Mouse (Mus musculus) cerebellum, adult 18-20 months (tissue): ENCODE data around the gene Adgrg2.

ENCODE experiments used
- DNase-seq, 2 experiments: peaks; one replicate each; pipeline ENCODE4 v3.0.0; 2021

The Adgrg2 gene

DNA sequence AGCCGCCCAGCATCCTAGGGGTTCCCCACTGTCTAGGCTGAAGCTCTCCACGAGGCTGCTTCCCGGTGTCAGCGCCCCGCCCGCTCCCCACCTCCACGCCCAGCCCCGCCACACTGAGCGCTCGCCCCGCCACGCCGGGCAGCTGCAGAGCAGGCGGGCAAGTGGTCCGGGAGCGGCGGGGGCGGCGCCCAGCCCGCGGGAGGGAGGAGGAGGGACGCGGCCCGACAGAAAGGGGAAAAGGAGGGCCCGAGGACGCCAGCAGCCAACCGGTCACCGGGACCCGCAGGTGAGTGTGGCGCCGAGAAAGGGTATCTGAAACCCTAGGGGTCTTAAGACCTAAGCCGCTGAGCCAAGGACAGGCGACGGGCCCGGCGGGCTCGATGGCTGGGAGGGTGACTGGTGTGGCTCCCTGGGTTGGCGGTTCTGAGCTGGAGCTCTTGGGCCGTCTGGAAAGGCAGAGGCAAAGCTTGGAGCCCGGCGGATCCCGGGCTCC, at the start of gene Adgrg2:
Gene Adgrg2, plus strand, starts transcription at position 227 of the 493 bp plus-strand sequence.
- peak in 1 of 2 experiments; percentile 1 for DNase-seq

DNA sequence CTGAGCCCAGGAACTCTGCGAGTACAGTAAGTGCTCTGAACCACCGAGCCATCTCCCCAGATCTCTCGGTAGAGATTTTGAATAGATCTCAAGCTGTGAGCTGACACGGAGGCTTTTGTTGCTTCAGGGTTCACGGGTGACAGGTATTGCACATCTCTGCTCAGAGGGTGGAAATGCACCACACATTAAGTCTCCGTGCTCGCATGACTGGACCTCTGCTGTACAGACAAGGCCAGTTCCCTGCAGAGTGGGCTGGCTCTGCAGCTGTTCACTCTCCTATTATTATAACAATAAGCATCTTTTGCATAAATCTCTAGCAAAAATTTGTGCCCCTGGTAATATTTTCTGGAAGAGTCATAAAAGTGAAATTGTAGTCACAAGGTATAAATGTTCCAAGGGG, 39.5 kb upstream of the Adgrg2 start:
- DNase-seq = no peak

DNA sequence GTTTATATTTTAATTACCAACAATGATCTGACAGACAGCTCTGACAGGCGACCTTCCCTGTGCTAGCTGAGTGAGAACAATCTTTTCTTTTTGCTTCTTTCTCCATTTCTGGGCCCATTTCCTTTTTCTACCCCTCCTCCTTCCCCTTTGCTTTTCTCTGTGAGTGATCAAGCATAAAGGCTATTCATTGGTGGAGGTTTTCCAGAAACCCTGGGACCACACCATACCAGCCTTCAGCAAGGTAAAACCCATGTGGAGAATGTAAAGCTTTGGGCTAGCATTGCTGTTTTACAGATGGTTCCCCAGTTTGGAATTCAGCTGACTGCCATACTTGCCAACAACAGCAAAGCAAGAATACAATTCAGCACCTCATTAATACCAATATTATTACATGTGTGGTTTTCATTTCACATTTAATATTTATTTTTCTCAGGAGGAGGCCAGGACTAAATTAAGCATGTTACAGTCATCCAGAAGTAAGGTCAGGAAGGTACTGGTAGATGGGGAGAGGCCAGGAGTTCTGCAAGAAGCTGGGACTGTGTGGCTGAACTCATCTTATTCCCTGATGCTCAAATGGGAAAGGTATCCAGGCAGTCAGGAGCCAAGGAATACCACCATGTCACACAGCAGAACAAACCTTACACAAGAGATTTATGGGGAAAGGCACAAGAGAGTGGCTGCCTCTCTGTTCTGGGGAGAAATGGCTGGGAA, 38.4 kb upstream of the Adgrg2 start:
- no peak for DNase-seq

DNA sequence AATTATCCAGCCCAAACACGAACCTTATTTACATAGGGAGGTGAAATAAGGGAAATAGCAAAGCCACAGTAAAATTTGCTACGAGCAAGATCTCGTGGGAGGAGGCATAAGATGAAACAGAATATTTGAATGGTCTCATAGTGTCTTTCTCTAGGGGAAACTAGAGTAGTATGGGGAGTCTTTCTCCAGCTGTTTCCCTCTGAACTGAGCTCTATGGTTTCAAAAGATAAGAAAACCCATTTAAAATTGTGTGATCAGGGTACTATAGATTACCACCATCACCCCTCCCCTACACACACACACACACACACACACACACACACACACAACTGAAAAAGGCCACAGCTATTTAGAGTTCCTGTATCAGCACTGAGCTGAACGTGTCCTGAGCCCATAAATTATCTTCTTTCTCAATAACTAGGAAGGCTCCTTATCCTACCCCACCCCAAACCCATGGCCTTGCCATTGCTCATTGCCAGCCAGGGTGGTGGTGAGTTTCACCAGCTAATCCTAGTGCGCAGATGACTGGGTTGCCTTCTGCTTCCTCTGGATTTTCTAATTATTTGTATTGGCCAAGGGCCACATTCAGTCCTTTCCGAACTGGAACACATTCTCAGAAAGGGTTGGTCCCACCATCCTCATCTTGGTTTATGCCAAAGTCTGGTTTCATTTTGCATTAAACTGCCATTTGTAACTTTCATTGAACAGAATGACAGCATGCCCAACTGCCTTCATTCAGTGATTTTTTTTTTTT, 5.6 kb upstream of the Adgrg2 start:
- DNase-seq = no peak

DNA sequence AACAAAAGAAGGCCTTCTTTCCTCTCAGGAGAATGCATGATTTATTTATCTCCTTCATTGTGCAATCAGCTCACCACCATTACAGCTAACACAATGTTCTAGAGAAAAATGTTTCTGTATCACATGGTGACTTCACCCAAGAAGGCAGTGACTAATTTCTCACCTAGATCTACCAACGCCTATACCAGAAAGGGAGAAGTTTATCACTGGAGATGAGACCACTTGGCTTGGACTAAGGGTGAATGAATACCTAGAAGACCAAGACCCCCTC, 5.1 kb upstream of the Adgrg2 start:
- DNase-seq = no peak

DNA sequence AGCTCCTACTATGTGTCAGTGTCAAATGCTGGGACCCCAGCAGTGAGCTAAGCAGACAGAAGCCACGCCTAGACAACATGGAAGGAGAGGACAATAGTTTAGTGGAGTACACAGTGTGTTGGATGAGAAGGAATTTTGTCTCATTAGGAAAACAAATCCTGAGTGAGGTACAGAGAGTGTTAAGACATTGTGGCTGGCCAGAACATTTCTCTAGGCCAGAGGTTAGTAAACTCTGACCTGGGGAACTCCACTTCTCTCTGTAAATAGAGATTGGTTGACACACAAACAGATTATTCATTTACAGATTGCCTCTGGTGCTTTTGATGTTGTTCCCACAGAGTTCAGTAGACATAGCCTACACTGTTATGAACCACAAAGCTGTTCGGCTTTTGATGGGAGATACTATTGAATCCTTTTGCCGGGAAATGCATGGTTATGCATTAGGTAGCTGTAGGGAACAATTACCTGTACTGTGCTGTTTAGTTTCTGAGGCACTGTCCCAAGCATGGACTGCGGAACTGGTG, 22.5 kb downstream of the Adgrg2 start:
- no peak for DNase-seq

DNA sequence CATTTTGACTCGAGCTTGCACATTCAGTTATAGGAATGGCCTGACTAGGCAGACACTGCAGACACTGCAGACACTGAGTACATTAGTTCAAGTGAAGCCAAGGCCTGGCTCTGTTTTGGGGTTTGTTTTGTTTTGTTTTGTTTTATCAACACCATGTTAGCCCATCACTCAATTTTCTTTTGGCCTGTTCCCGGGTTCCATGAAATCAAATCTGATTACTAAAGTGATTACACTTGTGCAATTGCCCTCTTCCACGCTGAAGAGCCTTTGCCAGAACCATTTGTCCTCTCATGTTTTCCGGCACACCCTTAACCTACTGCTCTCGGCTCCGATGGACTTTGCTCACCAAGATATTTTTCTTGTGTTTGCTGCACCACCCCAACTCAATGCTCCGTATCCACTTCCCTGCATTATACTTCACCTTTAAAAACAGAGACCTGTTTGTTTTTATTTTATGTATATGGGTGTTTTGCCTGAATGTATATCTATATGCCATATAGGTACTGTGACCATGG, 23.4 kb downstream of the Adgrg2 start:
- no peak for DNase-seq

DNA sequence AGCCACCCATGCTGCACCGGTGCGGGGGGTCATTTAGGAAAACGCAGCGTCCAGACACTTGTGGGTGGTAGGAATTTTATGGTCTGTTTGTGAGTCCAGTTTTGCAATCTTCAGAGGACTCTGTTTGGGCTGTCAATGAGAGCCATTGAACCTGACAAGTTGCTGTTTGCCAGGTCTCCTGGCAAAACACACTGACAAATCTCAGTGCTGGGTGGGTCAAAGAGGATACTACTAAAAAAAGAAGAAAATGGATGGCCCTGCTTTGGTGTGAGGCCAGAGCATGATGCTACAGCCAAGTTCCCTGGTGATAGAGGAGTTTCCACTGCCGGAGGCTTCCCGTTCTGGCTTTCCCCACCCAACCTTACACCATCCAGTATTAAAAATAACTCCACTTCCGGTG, 27.9 kb downstream of the Adgrg2 start:
- DNase-seq = no peak

DNA sequence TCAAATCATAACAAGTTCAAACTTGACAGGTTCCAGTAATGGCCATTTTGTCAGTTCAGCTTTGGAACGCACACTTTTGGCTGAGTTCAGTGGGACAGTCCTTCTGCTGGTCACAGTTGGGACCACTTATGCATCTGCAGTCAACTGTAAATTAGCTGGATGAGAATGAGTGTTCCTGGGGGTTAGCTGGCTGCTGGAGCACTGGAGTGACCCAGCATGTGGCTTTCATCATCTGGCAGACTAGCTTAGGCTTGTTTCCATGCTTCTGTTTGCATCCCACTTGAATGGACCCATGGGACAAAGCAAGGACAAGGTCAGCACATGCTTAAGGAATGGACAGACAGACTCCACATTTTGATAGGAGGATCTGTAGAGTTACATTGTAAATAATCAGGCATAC, 33.2 kb downstream of the Adgrg2 start:
- no peak for DNase-seq

DNA sequence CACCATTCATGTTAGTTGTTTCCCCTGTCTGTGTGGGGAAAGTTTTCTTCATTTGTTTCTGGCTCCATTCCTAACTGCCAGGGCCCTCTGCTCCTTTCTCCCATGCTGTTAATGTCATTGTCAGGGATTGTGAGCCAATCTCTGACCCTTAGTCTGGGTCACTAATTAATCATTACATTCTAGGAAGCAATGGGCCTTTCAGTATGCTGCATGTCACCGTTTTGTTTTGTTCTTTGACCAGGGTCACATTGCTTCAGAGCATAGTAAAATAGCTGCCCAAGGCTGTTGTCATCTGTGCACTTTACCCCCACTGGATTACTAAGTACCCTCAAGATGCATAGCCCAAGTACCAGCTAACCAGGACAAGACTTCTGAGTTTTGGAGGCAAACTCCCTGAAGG, 36.0 kb downstream of the Adgrg2 start:
- no peak for DNase-seq

DNA sequence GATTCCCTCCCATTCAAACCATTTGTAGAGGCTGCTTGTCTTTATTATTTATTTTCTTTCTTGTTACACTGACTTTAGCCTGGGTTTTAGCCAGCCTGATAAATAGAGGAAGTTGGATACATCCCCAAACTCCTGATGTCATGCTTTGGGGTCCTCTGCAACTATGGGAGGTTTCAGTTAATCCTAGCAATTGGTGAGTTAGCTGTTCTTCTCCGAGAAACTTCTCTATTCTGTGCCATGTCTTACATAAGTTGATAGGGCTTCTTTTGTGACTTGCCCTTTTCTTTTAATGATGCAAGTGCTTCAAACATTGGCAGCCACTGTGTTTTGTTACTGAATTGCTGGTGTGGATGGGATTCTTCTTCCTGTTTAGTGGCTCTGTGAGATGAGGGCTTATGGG, 36.4 kb downstream of the Adgrg2 start:
- DNase-seq = no peak

DNA sequence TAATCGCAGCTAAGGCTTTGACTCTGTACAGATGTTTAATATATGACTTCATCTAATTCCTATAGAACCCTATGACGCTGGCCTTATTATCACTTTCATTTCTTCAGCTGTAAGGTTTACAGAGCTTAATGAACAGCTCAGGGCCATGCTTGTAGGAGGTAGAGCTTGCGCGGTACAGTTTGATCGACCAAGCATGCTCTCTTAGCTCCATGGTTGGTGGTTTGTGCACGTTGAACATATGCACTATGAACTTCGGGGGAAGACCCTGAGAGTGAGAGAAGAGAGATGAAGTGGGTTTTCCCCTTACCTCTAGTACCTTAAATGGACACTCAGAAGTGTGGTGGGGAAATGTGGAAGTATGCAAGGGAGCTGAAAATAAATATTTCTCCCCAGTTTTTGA, 41.7 kb downstream of the Adgrg2 start:
- DNase-seq = no peak

DNA sequence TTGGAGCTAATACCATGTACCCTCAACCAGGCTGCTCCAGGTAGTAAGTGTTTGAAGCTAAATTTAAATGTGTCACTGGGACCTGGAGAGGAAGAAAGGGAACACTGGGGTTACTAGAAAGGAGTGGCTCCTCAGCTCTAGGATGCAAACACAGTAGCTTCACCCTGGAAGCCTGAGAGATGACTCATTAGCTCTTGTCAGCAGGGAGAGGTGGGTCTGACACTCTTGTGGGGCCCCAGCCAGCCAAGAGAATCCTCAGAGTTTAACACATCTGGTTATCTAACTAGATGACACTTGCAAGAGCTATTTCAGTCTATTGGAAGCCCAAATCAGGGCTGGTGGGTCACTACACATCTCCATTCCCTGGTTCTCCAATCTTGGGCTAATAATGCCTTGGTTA, 50.8 kb downstream of the Adgrg2 start:
- DNase-seq = no peak

DNA sequence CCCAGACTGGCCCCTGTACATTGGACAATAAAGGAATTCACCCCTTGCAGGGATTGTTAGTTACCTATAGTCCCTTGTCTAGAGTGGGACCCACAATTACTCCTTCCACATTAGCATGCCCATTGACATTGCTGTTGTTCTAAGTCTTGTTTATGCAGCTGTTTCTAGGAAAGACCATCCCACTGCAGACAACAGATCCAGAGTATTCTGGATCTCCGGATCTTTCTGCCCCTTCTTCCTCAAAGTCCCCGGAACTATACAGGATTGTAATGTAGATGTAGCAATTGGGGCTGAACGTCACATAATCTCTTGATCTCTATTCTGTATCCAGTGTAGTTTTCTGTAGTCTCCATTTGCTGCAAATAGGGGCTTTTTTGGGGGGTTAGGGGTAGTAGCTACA, 57.9 kb downstream of the Adgrg2 start:
- no peak for DNase-seq

DNA sequence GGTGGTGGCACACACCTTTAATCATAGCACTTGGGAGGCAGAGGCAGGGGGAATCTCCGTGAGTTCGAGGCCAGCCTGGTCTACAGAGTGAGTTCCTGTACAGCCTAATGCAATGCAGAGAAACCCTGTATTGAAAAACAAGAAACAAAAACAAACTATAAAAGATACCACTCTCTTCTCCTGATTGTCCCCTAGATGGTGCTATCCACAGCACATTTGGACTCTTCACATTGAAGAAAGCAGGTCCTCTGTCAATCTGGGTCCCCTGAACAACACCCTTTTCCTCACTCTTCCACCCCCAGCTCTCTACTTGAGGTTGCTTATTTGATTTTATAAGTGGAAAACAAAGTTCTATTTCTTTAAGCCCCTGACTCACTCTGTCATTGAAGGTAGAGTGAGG, 58.9 kb downstream of the Adgrg2 start:
- no peak for DNase-seq

DNA sequence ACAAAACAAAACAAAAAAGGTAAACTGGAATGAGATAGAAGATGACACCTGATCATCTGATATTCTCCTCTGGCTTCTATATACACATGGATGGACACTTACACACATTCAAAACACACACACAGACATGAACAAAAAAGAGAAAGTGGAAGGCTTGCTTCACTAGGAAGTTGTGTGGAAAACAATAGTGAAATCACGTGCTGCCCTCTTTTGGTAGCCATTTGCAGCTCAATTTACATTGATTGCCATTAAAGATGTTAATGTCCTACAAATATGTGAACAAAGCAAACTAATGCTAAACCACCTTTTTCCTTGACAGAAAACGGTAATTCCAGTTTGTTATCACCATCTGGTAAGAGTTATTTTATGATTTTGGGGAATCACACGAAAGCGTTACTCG, 65.2 kb downstream of the Adgrg2 start:
- no peak for DNase-seq

DNA sequence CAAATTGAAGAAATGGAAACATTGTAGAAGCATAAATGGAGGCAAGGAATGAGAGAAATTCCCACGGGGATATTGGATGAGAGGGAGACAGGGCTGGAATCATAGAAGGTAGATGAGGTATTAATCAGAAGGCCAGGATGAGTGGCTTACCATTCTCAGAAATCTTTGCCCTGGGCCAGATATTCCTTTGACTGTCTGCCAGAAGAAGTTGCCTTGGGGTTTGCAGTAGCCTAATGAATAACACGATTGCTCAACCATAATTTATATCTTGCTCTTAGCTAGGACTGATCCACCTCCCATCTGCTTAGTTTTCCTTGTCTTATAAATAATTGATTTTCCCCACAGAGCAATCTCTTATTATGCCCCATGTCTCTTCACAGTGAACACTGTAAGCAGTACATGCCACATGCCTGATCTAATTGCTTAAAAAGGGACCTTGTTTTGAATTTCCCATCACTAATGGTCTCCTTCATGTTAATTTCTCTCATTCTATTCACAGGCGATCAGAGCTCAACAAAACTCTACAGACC, 80.8 kb downstream of the Adgrg2 start:
- DNase-seq = no peak

DNA sequence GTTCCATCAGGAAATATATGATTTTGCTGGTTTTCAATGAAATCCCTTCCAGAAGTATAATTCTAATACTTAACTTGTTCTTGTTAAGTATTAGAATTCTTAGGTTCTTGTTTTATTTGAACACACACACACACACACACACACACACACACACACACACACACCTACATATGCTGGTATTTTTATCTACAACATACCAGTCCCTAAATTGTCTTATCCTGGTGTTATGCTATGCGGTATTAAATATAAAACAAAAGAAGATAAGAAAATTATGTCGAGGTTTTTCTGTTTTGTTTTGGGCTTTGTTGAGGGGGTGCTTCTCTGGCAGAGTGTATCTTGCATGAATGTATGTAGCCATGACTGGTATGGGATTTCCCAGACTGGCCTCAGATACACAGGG, 99.3 kb downstream of the Adgrg2 start:
- no peak for DNase-seq

DNA sequence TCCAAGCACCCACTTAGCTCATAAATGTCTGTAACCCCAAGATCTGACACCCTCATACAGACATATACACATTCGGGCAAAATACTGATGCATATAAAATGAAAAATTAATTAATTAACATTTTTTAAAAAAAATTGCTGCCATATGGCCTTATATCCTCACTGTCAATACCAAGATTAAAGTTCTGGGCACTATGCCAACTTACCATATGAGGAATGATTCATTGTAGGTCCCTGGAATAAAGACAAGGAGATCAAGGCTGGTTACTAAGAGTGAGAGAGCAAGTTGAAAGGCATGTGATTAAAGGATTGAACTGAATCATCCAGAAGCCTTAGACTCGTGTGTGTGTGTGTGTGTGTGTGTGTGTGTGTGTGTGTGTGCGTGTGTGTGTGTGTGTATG, 103.8 kb downstream of the Adgrg2 start:
- DNase-seq = no peak

DNA sequence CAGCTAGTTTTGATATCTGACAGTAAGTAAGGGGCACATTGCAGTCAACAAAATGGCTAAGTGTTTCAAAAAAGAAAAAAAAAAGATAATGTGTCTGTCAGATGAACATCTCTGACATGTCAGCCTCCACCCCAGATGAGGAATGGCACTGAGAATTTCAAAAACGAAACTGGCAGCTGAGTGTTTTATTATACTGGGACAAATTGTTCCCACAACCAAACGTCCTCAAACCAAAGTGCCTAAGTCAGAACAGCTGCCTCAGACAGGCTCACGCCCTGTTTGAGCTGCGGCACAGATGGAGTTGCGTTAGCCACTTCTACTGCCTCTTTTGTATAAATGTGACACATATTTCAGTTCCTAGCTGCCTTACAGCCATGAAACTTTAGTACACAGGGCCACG, 104.4 kb downstream of the Adgrg2 start:
- no peak for DNase-seq

DNA sequence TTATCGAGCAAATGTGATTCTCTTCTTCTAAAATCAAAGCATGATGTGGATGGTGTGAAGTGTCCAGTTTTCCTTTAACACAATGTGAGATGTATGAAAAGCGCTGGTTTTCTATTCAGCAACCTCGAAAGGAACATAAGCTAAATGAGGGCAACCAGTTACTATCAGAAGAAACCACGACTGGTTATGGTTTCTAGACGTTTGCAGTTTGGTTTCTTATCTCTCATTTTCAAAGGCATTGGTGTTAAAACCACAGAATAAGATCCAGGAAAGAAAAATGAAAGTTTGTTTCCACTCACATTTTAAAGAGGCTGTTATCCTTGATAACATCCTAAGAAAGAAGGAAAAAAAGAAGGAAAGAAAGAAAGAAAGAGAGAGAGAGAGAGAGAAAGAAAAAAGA, 106.0 kb downstream of the Adgrg2 start:
- no peak for DNase-seq

DNA sequence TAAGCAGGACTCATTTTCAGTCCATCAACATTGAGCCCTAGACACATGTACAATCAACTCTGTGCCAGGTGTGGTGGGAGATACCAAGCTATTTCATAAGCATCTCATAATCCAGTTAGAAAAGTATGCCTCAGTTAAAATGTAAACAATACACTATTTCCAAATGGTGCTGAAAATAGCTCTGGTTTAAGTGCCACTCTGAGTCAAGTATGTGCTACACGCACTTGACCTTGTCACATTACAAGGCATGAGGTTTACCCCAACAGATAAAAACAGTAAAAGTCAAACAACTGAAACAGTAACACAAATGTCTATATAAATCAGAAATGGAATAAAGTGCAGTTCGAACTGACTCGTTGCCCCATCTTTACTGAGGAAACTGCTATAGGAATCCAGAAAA, 110.6 kb downstream of the Adgrg2 start:
- DNase-seq = no peak

DNA sequence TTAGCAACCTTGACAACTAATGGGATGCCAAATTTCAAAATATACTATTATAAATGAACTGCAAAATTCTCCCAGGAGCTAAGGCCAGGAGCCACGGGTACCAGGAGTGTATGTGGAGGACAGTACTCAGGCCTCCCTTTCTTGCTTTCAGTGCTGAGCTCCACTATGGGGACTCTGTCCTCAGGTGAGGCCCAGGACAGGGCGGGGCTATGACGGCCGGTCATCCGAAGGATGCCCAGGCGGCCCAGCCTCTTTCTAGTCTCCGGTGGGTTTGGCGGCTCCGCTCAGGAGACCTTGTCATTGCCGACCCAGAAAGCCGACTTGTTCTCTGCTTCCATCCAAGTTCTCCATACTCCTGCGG, 111.2 kb downstream of the Adgrg2 start:
- DNase-seq = no peak
